Mouse (Mus musculus) C2C12 (cell line): ENCODE results near the gene Espn.

ENCODE experiments used
- CEBPB ChIP-seq: IDR thresholded peaks from one replicate; pipeline ENCODE4 v1.6.1; 2011; ENCODE audit warnings: low read depth, mild to moderate bottlenecking, control low read depth, moderate library complexity
- CTCF ChIP-seq: IDR thresholded peaks from one replicate; pipeline ENCODE4 v1.5.1; 2011; ENCODE audit not compliant: control insufficient read depth, insufficient read depth, insufficient read length
- MAX ChIP-seq: IDR thresholded peaks from one replicate; pipeline ENCODE4 v1.6.1; 2011; ENCODE audit warnings: mild to moderate bottlenecking, control low read depth
- MYOD1 ChIP-seq: IDR thresholded peaks from one replicate; pipeline ENCODE4 v1.6.1; 2011; ENCODE audit warnings: low read depth; ENCODE audit not compliant: control insufficient read depth, insufficient read length
- MYOG ChIP-seq: IDR thresholded peaks from one replicate; pipeline ENCODE4 v1.6.1; 2011; ENCODE audit not compliant: control insufficient read depth, insufficient read length; ENCODE audit errors: extremely low read depth
- USF1 ChIP-seq: IDR thresholded peaks from one replicate; pipeline ENCODE4 v1.6.1; 2011; ENCODE audit warnings: low read depth, mild to moderate bottlenecking, control low read depth, moderate library complexity

GRCm38 (mm10) chr4:152162748-152163147, 10.6 kb upstream of the Espn start:
- TF ChIP-seq USF1, result no peak
- TF ChIP-seq MYOG, result no peak
- no peak for TF ChIP-seq CEBPB
- no peak for TF ChIP-seq CTCF
- TF ChIP-seq MYOD1, result no peak
- no peak for TF ChIP-seq MAX
